Mouse (Mus musculus) midbrain, embryonic 16.5 days (tissue): ENCODE data around the gene Elac2. TPM values are rescaled to one million over a fixed set of nuclear protein-coding genes. Genes with fewer than 3 reads are reported as not detected.

Source experiments
- ATAC-seq: fragments of 200-750 bp; cut with Nextera tagmentation; 2 replicates; pipeline ENCODE4 v1.8.0; 2017; ENCODE audit warnings: moderate TSS enrichment
- H3K27ac ChIP-seq: fragments of 300-500 bp; sonication (generic); 2 replicates; pipeline ENCODE4 v1.5.1; 2014; ENCODE audit warnings: mild to moderate bottlenecking, low read length, mixed read lengths
- H3K27me3 ChIP-seq: fragments of 300-500 bp; sonication (generic); 2 replicates; pipeline ENCODE4 v1.6.1; 2014; ENCODE audit warnings: low read depth, low read length, mixed read lengths; ENCODE audit not compliant: control insufficient read depth, insufficient read depth
- H3K36me3 ChIP-seq: fragments of 300-500 bp; sonication (generic); 2 replicates; pipeline ENCODE4 v1.6.1; 2014; ENCODE audit warnings: mild to moderate bottlenecking, low read length, moderate library complexity, mixed read lengths; ENCODE audit not compliant: control insufficient read depth, insufficient read depth
- H3K4me1 ChIP-seq: fragments of 300-500 bp; sonication (generic); 2 replicates; pipeline ENCODE4 v1.6.1; 2014; ENCODE audit warnings: mild to moderate bottlenecking, low read length, mixed read lengths; ENCODE audit not compliant: control insufficient read depth, insufficient read depth
- H3K4me2 ChIP-seq: fragments of 300-500 bp; sonication (generic); 2 replicates; pipeline ENCODE4 v1.6.1; 2014; ENCODE audit warnings: mild to moderate bottlenecking, low read length, mixed read lengths
- H3K4me3 ChIP-seq: fragments of 300-500 bp; sonication (generic); 2 replicates; pipeline ENCODE4 v1.5.1; 2014; ENCODE audit warnings: low read depth, mild to moderate bottlenecking, low read length, moderate library complexity, mixed read lengths
- H3K9ac ChIP-seq: fragments of 300-500 bp; sonication (generic); 2 replicates; pipeline ENCODE4 v1.6.1; 2014; ENCODE audit warnings: low read depth, low read length, mixed read lengths
- H3K9me3 ChIP-seq: fragments of 300-500 bp; sonication (generic); replicated peaks from 2 replicates; pipeline ENCODE4 v1.6.1; 2014; ENCODE audit warnings: mild to moderate bottlenecking, low read length, mixed read lengths; ENCODE audit not compliant: control insufficient read depth, poor library complexity, severe bottlenecking
- WGBS: fragments of 180-500 bp; shearing (Covaris S2); extraction: QIAGEN DNeasy Blood & Tissue Kit; methylation state at CpG from one replicate; pipeline ENCODE4 v1.1.7; 2014; 5-methylcytosine and 5-hydroxymethylcytosine counted together
- polyA plus RNA-seq: library from polyadenylated mRNA; unstranded; fragments of >200 nt; fragmentation: Nextera tagmentation; extraction: Ambion mirVana; gene quantifications from 2 replicates; pipeline ENCODE4 v1.2.1, GENCODE M21; 2015

Elac2 gene
- 27.6 and 28.6 TPM in 2 replicates for polyA plus RNA-seq

- H3K9me3 ChIP-seq, result no peaks in the 10 kb centered on the region
- peaks cover 2% of the 10 kb centered on the region for H3K27me3 ChIP-seq
- ATAC-seq, result peak; percentile 100
- peak within 1 kb of the TSS; percentile 89 for H3K9ac ChIP-seq
- H3K27ac ChIP-seq, result peak within 1 kb of the TSS; percentile 70
- peak within 1 kb of the TSS; percentile 97 for H3K4me2 ChIP-seq
- peaks cover 14% of the 10 kb centered on the region for H3K4me1 ChIP-seq
- H3K36me3 ChIP-seq, result peaks cover 6% of the 10 kb centered on the region; the same call in 1 of the 2 replicates
- under 1% methylated on average over 61 of the region's 65 CpGs for WGBS
- H3K4me3 ChIP-seq, result peak within 1 kb of the TSS; percentile 97
These were observed at the start of gene Elac2 for GRCm38 (mm10) chr11:64978720-64979488. TSS of gene Elac2 (plus strand) at chr11:64979038.

GRCm38 (mm10) chr11:64929130-64929529 is 49.7 kb upstream of the Elac2 start:
- peaks cover 11% of the 10 kb centered on the region for H3K4me1 ChIP-seq
- no peaks in the 10 kb centered on the region for H3K36me3 ChIP-seq
- H3K9me3 ChIP-seq, result no peaks in the 10 kb centered on the region
- H3K4me2 ChIP-seq, result no peak overlapping the region
- no peak overlapping the region for H3K27ac ChIP-seq
- no peak for ATAC-seq
- WGBS, result 89% methylated on average over 2 of the region's 2 CpGs
- no peaks in the 10 kb centered on the region for H3K27me3 ChIP-seq
- H3K9ac ChIP-seq, result no peak overlapping the region
- H3K4me3 ChIP-seq, result no peak overlapping the region

GRCm38 (mm10) chr11:64931060-64931770 is 47.6 kb upstream of the Elac2 start:
- ATAC-seq, result peak; percentile 75
- Histone ChIP-seq H3K4me2 (peak overlapping the region; percentile 19; the same call in 1 of the 2 replicates), H3K4me1 (peaks cover 11% of the 10 kb centered on the region), H3K9ac (no peak overlapping the region), H3K9me3 (no peaks in the 10 kb centered on the region), H3K36me3 (no peaks in the 10 kb centered on the region), H3K27me3 (no peaks in the 10 kb centered on the region), H3K27ac (peak overlapping the region; percentile 13), H3K4me3 (no peak overlapping the region)
- 50% methylated on average over 11 of the region's 11 CpGs for WGBS

- no peak for ATAC-seq
- Histone ChIP-seq H3K36me3 (no peaks in the 10 kb centered on the region), H3K4me1 (no peaks in the 10 kb centered on the region), H3K27ac (no peak overlapping the region), H3K4me3 (no peak overlapping the region), H3K9me3 (no peaks in the 10 kb centered on the region), H3K4me2 (no peak overlapping the region), H3K27me3 (no peaks in the 10 kb centered on the region), H3K9ac (no peak overlapping the region)
- WGBS, result 93% methylated on average over 2 of the region's 2 CpGs
These were observed 41.6 kb upstream of the Elac2 start for GRCm38 (mm10) chr11:64937226-64937625.

- no peak overlapping the region for H3K4me2 ChIP-seq
- no peaks in the 10 kb centered on the region for H3K27me3 ChIP-seq
- no peak overlapping the region for H3K4me3 ChIP-seq
- 86% methylated on average over 2 of the region's 2 CpGs for WGBS
- no peaks in the 10 kb centered on the region for H3K4me1 ChIP-seq
- H3K9me3 ChIP-seq, result no peaks in the 10 kb centered on the region
- ATAC-seq, result no peak
- no peaks in the 10 kb centered on the region for H3K36me3 ChIP-seq
- H3K27ac ChIP-seq, result no peak overlapping the region
- H3K9ac ChIP-seq, result no peak overlapping the region
These were observed 37.6 kb upstream of the Elac2 start for GRCm38 (mm10) chr11:64941193-64941592.

- H3K4me3 ChIP-seq, result no peak overlapping the region
- ATAC-seq, result no peak
- no peaks in the 10 kb centered on the region for H3K36me3 ChIP-seq
- H3K4me1 ChIP-seq, result no peaks in the 10 kb centered on the region
- WGBS, result 93% methylated on average over 3 of the region's 3 CpGs
- H3K27me3 ChIP-seq, result no peaks in the 10 kb centered on the region
- no peak overlapping the region for H3K9ac ChIP-seq
- H3K9me3 ChIP-seq, result no peaks in the 10 kb centered on the region
- no peak overlapping the region for H3K27ac ChIP-seq
- no peak overlapping the region for H3K4me2 ChIP-seq
These were observed 29.1 kb upstream of the Elac2 start for GRCm38 (mm10) chr11:64949782-64950181.

- Histone ChIP-seq H3K4me2 (peak overlapping the region; percentile 45), H3K36me3 (no peaks in the 10 kb centered on the region), H3K4me1 (peaks cover 3% of the 10 kb centered on the region; the same call in 1 of the 2 replicates), H3K4me3 (peak overlapping the region; percentile 2; the same call in 1 of the 2 replicates), H3K27ac (no peak overlapping the region), H3K9ac (peak overlapping the region; percentile 7; the same call in 1 of the 2 replicates), H3K9me3 (no peaks in the 10 kb centered on the region), H3K27me3 (no peaks in the 10 kb centered on the region)
- WGBS, result 10% methylated on average over 16 of the region's 16 CpGs
- ATAC-seq, result peak; percentile 36; the same call in 1 of the 2 replicates
These were observed 21.7 kb upstream of the Elac2 start for GRCm38 (mm10) chr11:64956962-64957729.

GRCm38 (mm10) chr11:64962629-64963028 is 16.2 kb upstream of the Elac2 start:
- H3K27ac ChIP-seq, result no peak overlapping the region
- H3K36me3 ChIP-seq, result no peaks in the 10 kb centered on the region
- no peak for ATAC-seq
- H3K9ac ChIP-seq, result no peak overlapping the region
- no peak overlapping the region for H3K4me3 ChIP-seq
- no peaks in the 10 kb centered on the region for H3K9me3 ChIP-seq
- H3K27me3 ChIP-seq, result no peaks in the 10 kb centered on the region
- H3K4me2 ChIP-seq, result no peak overlapping the region
- WGBS, result 88% methylated on average over 2 of the region's 2 CpGs
- H3K4me1 ChIP-seq, result no peaks in the 10 kb centered on the region; the same call in 1 of the 2 replicates
